Mouse (Mus musculus) R1 (cell line): Measurements from ENCODE around the gene Nacc1.
A peak's percentile ranks its signal among the peaks of the same experiment; 100 is the strongest.

ENCODE experiments used
- DNase-seq: peaks from one replicate; pipeline ENCODE4 v3.0.0-alpha.2; 2018; ENCODE audit warnings: low read depth, low spot score

Gene Nacc1

GRCm38 (mm10) chr8:84687705-84688100 is at the start of gene Nacc1:
Gene Nacc1 (minus strand): TSS chr8:84687862.
- DNase-seq: peak; percentile 90

GRCm38 (mm10) chr8:84736521-84736920 is 48.9 kb upstream of the Nacc1 start:
- DNase-seq: no peak

- DNase-seq: no peak
These were observed 47.9 kb upstream of the Nacc1 start for GRCm38 (mm10) chr8:84735597-84735996.

- no peak for DNase-seq
These were observed 47.0 kb upstream of the Nacc1 start for GRCm38 (mm10) chr8:84734680-84735079.

GRCm38 (mm10) chr8:84733959-84734358 is 46.3 kb upstream of the Nacc1 start:
- DNase-seq: no peak

- DNase-seq: no peak
These were observed 45.3 kb upstream of the Nacc1 start for GRCm38 (mm10) chr8:84732996-84733395.

GRCm38 (mm10) chr8:84732545-84732944 is 44.9 kb upstream of the Nacc1 start:
- DNase-seq: no peak

GRCm38 (mm10) chr8:84731371-84732177 is 43.9 kb upstream of the Nacc1 start:
- no peak for DNase-seq

- peak; percentile 46 for DNase-seq
These were observed 43.1 kb upstream of the Nacc1 start for GRCm38 (mm10) chr8:84730541-84731370.

GRCm38 (mm10) chr8:84729921-84730362 is 42.3 kb upstream of the Nacc1 start:
- peak; percentile 74 for DNase-seq

GRCm38 (mm10) chr8:84728474-84728873 is 40.8 kb upstream of the Nacc1 start:
- no peak for DNase-seq

GRCm38 (mm10) chr8:84725941-84726259 is 38.2 kb upstream of the Nacc1 start:
- peak; percentile 47 for DNase-seq

- no peak for DNase-seq
These were observed 37.7 kb upstream of the Nacc1 start for GRCm38 (mm10) chr8:84725246-84725940.

GRCm38 (mm10) chr8:84724683-84725082 is 37.0 kb upstream of the Nacc1 start:
- DNase-seq: no peak

GRCm38 (mm10) chr8:84723571-84723900 is 35.9 kb upstream of the Nacc1 start:
- no peak for DNase-seq

GRCm38 (mm10) chr8:84722850-84723570 is 35.3 kb upstream of the Nacc1 start, which contains the start of gene G430095P16Rik:
Gene G430095P16Rik (plus strand): TSS chr8:84723007.
- DNase-seq: peak; percentile 76

- no peak for DNase-seq
These were observed 34.8 kb upstream of the Nacc1 start for GRCm38 (mm10) chr8:84722530-84722849.

- DNase-seq: no peak
These were observed 31.5 kb upstream of the Nacc1 start for GRCm38 (mm10) chr8:84718959-84719690.

GRCm38 (mm10) chr8:84718476-84718875 is 30.8 kb upstream of the Nacc1 start:
- no peak for DNase-seq

- DNase-seq: no peak
These were observed 29.1 kb upstream of the Nacc1 start for GRCm38 (mm10) chr8:84716790-84717189.

- DNase-seq: no peak
These were observed 28.3 kb upstream of the Nacc1 start for GRCm38 (mm10) chr8:84715893-84716468.
